Mouse (Mus musculus) gonadal fat pad, adult 2 months (tissue): ENCODE measurements around the gene Chsy1. TPM values are rescaled to one million over a fixed set of nuclear protein-coding genes. Genes with fewer than 3 reads are reported as not detected.

ENCODE experiments used
- DNase-seq: peaks from one replicate; pipeline ENCODE4 v3.0.0-alpha.2; 2012; ENCODE audit warnings: low read depth
- polyA plus RNA-seq: library from polyadenylated mRNA; depleted of rRNA; stranded (reverse); fragments of >200 nt; gene quantifications from 2 replicates; pipeline ENCODE4 v1.2.3, GENCODE M21; 2012; rRNA removed

Gene Chsy1
- polyA plus RNA-seq, 1 experiment: 4.7 TPM

DNA sequence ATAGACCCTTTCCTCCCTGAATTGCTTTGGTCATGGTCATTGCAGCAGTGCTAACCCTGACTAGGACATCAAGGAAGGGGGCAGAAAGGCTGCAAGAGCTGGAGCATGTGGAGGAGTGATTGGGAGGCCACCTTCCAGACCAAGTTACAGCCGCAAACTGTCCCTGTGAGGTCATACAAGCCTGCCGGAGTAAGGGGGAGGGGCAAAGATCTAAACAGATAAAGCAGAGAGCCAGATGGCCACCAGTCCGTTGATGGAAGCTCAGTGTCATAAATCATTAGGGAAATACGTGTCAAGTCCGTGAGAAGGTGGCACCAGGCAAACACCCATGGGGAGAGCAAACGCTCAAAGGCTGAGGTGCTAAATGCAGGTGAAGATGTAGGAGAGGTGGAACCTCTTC lies 105.2 kb downstream of the Chsy1 start:
- DNase-seq: no peak

DNA sequence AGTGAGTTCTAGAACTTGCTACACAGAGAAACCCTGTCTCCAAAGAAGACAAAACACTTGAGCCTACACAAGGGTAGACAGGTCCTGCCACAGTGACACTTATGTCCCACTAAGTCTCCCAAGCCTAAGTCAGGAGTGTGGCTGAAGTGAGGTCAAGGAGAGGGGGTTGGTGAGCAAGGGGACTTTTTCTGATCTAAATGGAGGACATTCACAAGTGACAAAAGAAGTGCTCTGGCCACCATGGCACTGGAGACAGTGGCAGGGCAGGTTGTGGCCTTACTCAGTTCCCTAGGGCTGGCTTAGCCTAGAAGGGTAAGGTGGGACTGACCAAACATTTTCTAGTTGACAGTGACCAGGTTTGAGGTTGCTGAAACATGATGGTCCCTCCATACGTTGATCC lies 106.6 kb downstream of the Chsy1 start:
- DNase-seq: no peak

DNA sequence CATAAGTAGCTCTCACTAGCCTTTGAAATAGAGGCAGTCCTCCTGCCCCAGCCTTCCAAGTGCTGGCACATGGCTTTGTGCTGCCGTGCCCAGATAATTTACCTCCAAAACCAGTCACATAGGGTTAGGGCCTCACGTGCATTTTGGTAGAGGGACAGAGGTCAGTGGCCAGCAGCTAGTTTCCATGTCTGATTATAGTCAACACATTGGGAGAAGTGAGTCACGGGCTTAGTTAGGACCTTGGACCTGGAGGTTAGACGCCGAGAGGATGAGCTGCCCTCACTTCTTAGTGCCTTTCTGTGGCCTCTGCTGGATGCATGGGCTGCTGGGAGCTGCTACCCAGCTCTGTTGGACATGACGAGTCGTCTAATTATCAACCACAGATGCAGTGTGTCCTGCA lies 107.7 kb downstream of the Chsy1 start:
- no peak for DNase-seq

DNA sequence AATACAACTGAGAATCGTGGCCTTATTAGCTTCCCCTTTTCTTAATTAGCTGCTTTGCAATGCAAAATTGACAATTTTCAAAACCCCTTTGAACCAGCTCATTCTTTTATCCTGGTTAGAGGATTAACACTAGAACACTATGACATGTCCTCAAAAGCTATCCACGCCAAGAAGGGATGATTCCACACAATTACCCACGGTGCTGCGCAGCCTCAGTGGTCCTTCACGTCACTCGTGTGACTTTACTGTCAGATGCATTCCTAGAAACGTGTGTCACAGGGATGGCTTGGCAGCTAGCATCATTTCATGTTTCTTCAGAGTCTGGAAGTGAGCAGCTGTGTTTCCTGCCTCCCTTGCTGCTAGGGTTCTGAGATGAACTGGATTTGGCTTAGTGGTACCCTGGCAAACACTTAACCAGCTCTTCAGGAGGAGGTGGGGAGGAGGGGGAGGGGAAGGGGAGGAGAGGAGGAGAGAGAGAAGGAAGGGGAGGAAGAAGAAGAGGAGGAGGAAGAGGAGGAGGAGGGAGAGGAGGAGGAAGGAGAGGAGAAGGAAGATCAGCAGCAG lies 108.3 kb downstream of the Chsy1 start:
- DNase-seq: no peak

DNA sequence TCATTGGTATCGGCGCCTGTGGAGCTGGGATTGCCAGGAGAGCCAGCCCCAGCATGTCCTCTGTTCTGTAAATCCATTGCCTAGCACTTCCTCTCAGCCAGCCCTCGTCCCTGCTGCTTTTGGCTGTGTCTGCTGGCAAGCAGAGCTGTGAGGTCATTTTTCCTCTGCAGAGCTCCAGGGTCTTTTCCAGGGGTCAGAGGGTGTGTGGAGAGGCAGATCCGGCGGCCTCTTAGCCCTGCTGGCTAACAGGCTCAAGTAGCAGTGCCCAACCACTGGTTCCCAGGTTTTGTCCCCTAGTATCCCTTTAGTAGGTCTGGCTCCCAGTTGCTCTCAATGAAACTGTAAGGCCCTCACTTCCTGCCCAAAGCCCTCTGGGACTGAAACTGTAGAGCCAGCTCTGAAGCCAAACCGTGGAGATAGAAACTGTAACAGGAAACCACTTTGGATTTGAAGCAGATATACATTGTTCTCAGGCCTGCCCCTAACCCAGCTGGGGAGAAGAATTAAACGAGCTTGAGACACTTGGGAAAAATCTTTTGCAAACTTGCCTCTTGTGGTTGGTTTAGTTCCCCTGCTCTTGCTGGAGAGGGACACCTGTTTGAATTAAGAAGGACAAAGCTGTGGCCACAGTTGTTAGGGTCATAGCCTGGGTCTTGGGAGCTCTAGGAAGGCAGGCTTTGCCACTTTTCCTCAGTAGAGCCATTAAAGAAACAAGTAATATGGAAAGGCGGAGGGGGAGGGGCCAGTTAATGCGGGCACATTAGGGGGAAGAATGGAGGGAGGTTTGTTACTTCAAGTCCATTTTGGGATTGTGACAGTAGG lies 109.1 kb downstream of the Chsy1 start:
- no peak for DNase-seq

DNA sequence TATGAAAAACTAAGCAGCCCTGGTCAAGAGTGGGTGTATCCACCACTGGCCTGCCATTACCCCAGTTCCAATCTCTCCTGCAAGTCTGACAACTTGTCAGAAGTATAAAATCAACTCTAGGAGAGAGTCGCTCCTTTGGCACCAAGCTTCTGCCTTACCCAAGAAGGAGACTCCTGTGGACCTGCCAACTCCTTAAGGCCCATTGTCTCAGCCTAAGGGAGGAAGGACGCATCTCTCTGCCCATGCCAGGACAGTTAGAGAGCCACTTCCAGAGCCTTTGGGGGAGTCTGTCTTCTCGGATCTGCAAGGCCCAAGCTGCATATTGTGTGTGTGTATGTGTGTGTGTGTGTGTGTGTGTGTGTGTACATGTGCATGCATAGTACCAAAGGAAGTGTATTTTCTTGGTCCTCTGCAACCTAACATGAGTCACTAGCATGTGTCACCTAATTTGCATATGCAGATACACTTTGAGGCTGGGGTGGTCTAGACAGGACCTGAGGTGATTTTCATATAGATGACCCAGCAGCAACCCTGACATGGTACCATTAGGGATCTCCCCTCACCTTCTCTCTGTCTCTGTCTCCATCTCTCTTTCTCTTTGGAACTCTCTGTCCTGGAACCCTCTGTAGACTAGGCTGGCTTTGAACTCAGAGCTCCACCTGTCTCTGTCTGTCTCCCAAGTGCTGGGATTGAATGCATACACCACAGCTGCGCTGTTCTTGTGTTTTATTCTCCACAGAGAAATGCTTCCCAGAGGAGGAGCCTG lies 109.9 kb downstream of the Chsy1 start:
- DNase-seq: no peak

GRCm38 (mm10) chr7:66219794-66220227 lies 110.5 kb downstream of the Chsy1 start:
- no peak for DNase-seq

- no peak for DNase-seq
Observed at GRCm38 (mm10) chr7:66222621-66223091, 113.3 kb downstream of the Chsy1 start.

Other genes with a start within 250 kb of the Chsy1 start
- gene Pcsk6, start 247.8 kb upstream of the Chsy1 start, polyA plus RNA-seq: 14.0 and 16.9 TPM in 2 replicates
- gene Gm45213, start 65.9 kb upstream of the Chsy1 start, polyA plus RNA-seq: not detected in 2 replicates
- 10.0 and 10.2 TPM in 2 replicates for gene Snrpa1, start 50.5 kb upstream of the Chsy1 start, polyA plus RNA-seq
- gene Selenos, start 29.9 kb upstream of the Chsy1 start, polyA plus RNA-seq: 90.9 and 97.7 TPM in 2 replicates